Mouse (Mus musculus) testis, adult 2 months (tissue): Measurements from ENCODE around the gene Pgm5.

Experiments used
- CTCF ChIP-seq: fragments of 200-500 bp; IDR thresholded peaks from 2 replicates; pipeline ENCODE4 v1.5.1; 2012; ENCODE audit warnings: low read depth, mild to moderate bottlenecking, inconsistent platforms, low read length, moderate library complexity; ENCODE audit not compliant: control insufficient read depth, insufficient read depth, insufficient replicate concordance
- POLR2A ChIP-seq: fragments of 200-500 bp; IDR thresholded peaks from 2 replicates; pipeline ENCODE4 v1.6.1; 2012; ENCODE audit warnings: low read depth, mild to moderate bottlenecking, inconsistent platforms, low read length, moderate library complexity; ENCODE audit not compliant: control insufficient read depth

DNA sequence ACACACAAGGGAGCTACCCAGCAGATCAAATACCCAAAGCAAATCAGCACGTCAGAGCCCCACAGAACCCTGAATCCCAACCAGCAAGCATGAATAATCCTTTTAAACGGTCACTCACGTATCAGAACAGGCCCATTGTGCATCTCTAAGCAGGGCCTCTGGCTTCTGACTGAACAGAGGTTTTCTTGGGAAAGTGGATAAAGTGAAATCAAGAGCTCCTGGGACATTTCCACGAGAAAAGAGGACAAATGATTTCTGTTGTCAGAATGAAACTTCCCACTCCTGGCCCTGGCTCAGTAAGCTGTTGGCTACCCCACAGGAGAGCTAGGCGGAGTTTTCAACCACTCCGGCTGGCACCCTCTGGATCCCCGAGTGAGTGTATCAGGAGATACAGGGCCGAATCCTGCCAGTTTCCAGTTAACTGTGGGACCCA, 48.8 kb downstream of the Pgm5 start:
- no peak for TF ChIP-seq CTCF
- no peak for TF ChIP-seq POLR2A
